Mouse (Mus musculus) hindbrain, embryonic 15.5 days (tissue): ENCODE data around the gene Arhgap11a. TPM values are rescaled to one million over a fixed set of nuclear protein-coding genes. Genes with fewer than 3 reads are reported as not detected.

ENCODE experiments used
- polyA plus RNA-seq: library from polyadenylated mRNA; unstranded; fragments of >200 nt; fragmentation: Nextera tagmentation; extraction: Ambion mirVana; gene quantifications from 2 replicates; pipeline ENCODE4 v1.2.1, GENCODE M21; 2015

Arhgap11a gene
- polyA plus RNA-seq, 1 experiment from 2014 or later, result 6.9 TPM

Other genes starting within 250 kb of the Arhgap11a start
- gene Grem1, start 90.0 kb downstream of the Arhgap11a start, polyA plus RNA-seq, result 2.0 and 2.2 TPM in 2 replicates
- gene Scg5, start 19.5 kb downstream of the Arhgap11a start, polyA plus RNA-seq, result 225 and 227 TPM in 2 replicates
- gene Gjd2, start 165.0 kb upstream of the Arhgap11a start, polyA plus RNA-seq, result 10.9 and 11.8 TPM in 2 replicates
- 1.4 and 6.4 TPM in 2 replicates for gene Actc1, start 204.9 kb upstream of the Arhgap11a start, polyA plus RNA-seq